ENCODE assay signal across 11 mouse cellular contexts in genomic region chr10:122797955-122798354, GRCm38 (mm10).
DNase-seq lines count a peak whose midpoint lies in the region; TF ChIP-seq lines count a peak whose summit lies in the region.
"Had no signal": no experiment of that assay in that cellular context is flagged by ENCODE, and none has a peak within 500 bp of the region (broad histone marks: within the 10 kb centered on the region; RNA-seq: fewer than 3 reads in every experiment).

No protein-coding gene starts in this region.

- no peak overlapping the region for H3K27ac ChIP-seq in bone marrow, adult 2 months (ENCODE audit: control insufficient read depth, insufficient read depth, low read depth, low read length, poor library complexity)
- H3K27ac ChIP-seq: embryonic facial prominence, embryonic 13.5 days; hindbrain, embryonic 15.5 days; limb, embryonic 12.5 days had no signal

- TF ChIP-seq CTCF in bone marrow, adult 2 months (IDR thresholded peaks at IDR 0.05; ENCODE audit: control insufficient read depth, insufficient read depth, low read length) = peak; percentile 47; the same call in 1 of the 2 replicates

- DNase-seq in kidney, postnatal 14 days = peak; percentile 43
- DNase-seq in kidney, adult 18-20 months = no peak
- DNase-seq in thymus, postnatal 0 days (ENCODE audit: low spot score) = peak; percentile 56
- no peak for DNase-seq in thymus, adult 18-20 months
- no peak for DNase-seq in left cerebral cortex, postnatal 25 days (ENCODE audit: low spot score in 2 of 2)
- no peak for DNase-seq in layer of hippocampus, postnatal 10 days (ENCODE audit: low spot score in 2 of 2)

- 89% methylated on average over 6 of the region's 6 CpGs for WGBS in bone marrow, adult 2 months

- H3K4me3 ChIP-seq in bone marrow, adult 2 months (replicated peaks; ENCODE audit: control insufficient read depth, low read depth, low read length) = no peak overlapping the region
- H3K4me3 ChIP-seq: embryonic facial prominence, embryonic 13.5 days; heart, embryonic 12.5 days; hindbrain, embryonic 15.5 days; limb, embryonic 12.5 days had no signal

- intact Hi-C loops in left cerebral cortex, postnatal 25 days (cut with DNase I) = loop anchor here (10.0 kb wide), 1 partner anchor 693 kb away; no protein-coding TSS in a partner anchor

- H3K4me1 ChIP-seq in bone marrow, adult 2 months (ENCODE audit: control insufficient read depth, insufficient read depth, low read length) = peaks cover 3% of the 10 kb centered on the region; the same call in 1 of the 2 replicates

- no peak for TF ChIP-seq POLR2A in bone marrow, adult 2 months (IDR thresholded peaks at IDR 0.05; ENCODE audit: borderline replicate concordance, control insufficient read depth, low read depth, low read length)

Comparison
In these comparisons a context has a peak if more than half of its experiments do, and no peak if none do; other contexts are left out.
1. DNase-seq: peak in kidney, postnatal 14 days (single experiment) and thymus, postnatal 0 days (single experiment); none in kidney, adult 18-20 months (single experiment), thymus, adult 18-20 months (0 of 2), left cerebral cortex, postnatal 25 days (0 of 2) and layer of hippocampus, postnatal 10 days (0 of 2).